Mouse (Mus musculus) brain, embryonic 14.5 days (tissue): ENCODE measurements at regions not wholly inside any gene's neighbourhood (a gene's known extent, or its start where the extent isn't known, plus 50 kb on each side); places are given as distances from the start of the nearest gene placed in this dataset.

Experiments
- CTCF ChIP-seq: fragments of 200-500 bp; IDR thresholded peaks from 2 replicates; pipeline ENCODE4 v1.5.1; 2012; ENCODE audit warnings: inconsistent platforms, mild to moderate bottlenecking, moderate library complexity, borderline replicate concordance; ENCODE audit not compliant: insufficient read depth, insufficient read length; ENCODE audit errors: extremely low read depth
- POLR2A ChIP-seq: fragments of 200-500 bp; IDR thresholded peaks from 2 replicates; pipeline ENCODE4 v1.6.1; 2012; ENCODE audit warnings: mild to moderate bottlenecking, inconsistent platforms, borderline replicate concordance; ENCODE audit not compliant: poor library complexity, insufficient read depth, insufficient read length, severe bottlenecking; ENCODE audit errors: extremely low read depth

- TF ChIP-seq POLR2A (no peak), CTCF (no peak)
Observed at GRCm38 (mm10) chr15:36354545-36354944, 653.0 kb downstream of the Zfp706 start.
